Mouse (Mus musculus) liver, embryonic 11.5 days (tissue): ENCODE measurements at regions not wholly inside any gene's neighbourhood (a gene's known extent, or its start where the extent isn't known, plus 50 kb on each side); places are given as distances from the start of the nearest gene placed in this dataset.

Experiments used
- ATAC-seq: fragments of 200-750 bp; cut with Nextera tagmentation; replicated peaks from 2 replicates; pipeline ENCODE4 v1.8.0; 2017; ENCODE audit warnings: moderate number of reproducible peaks, mild to moderate bottlenecking, moderate TSS enrichment, moderate library complexity; ENCODE audit not compliant: low FRiP score
- DNase-seq: peaks from one replicate; pipeline ENCODE4 v3.0.0-alpha.2; 2017; ENCODE audit warnings: low spot score
- H3K27ac ChIP-seq: fragments of 300-500 bp; sonication (generic); 2 replicates; pipeline ENCODE4 v1.5.1; 2014; ENCODE audit warnings: mild to moderate bottlenecking, low read depth, low read length, control low read depth
- H3K27me3 ChIP-seq: fragments of 300-500 bp; sonication (generic); replicated peaks from 2 replicates; pipeline ENCODE4 v1.6.1; 2014; ENCODE audit warnings: low read length, mixed read lengths; ENCODE audit not compliant: control insufficient read depth, insufficient read depth
- H3K36me3 ChIP-seq: fragments of 300-500 bp; sonication (generic); 2 replicates; pipeline ENCODE4 v1.6.1; 2014; ENCODE audit warnings: mild to moderate bottlenecking, low read length, moderate library complexity, mixed read lengths; ENCODE audit not compliant: control insufficient read depth, insufficient read depth
- H3K4me1 ChIP-seq: fragments of 300-500 bp; sonication (generic); replicated peaks from 2 replicates; pipeline ENCODE4 v1.6.1; 2014; ENCODE audit warnings: low read length, mixed read lengths; ENCODE audit not compliant: control insufficient read depth, insufficient read depth
- H3K4me2 ChIP-seq: fragments of 300-500 bp; sonication (generic); 2 replicates; pipeline ENCODE4 v1.6.1; 2014; ENCODE audit warnings: mild to moderate bottlenecking, control low read depth, moderate library complexity
- H3K4me3 ChIP-seq: fragments of 300-500 bp; sonication (generic); 2 replicates; pipeline ENCODE4 v1.5.1; 2014; ENCODE audit warnings: low read depth, low read length, control low read depth
- H3K9ac ChIP-seq: fragments of 300-500 bp; sonication (generic); 2 replicates; pipeline ENCODE4 v1.6.1; 2014; ENCODE audit warnings: low read depth, low read length, control low read depth
- H3K9me3 ChIP-seq: fragments of 300-500 bp; sonication (generic); 2 replicates; pipeline ENCODE4 v1.6.1; 2016; ENCODE audit warnings: low read length, inconsistent platforms, mixed read lengths; ENCODE audit not compliant: control insufficient read depth
- WGBS: fragments of 180-500 bp; shearing (Covaris S2); extraction: QIAGEN DNeasy Blood & Tissue Kit; methylation state at CpG from one replicate; pipeline ENCODE4 v1.1.7; 2014; 5-methylcytosine and 5-hydroxymethylcytosine counted together

DNA sequence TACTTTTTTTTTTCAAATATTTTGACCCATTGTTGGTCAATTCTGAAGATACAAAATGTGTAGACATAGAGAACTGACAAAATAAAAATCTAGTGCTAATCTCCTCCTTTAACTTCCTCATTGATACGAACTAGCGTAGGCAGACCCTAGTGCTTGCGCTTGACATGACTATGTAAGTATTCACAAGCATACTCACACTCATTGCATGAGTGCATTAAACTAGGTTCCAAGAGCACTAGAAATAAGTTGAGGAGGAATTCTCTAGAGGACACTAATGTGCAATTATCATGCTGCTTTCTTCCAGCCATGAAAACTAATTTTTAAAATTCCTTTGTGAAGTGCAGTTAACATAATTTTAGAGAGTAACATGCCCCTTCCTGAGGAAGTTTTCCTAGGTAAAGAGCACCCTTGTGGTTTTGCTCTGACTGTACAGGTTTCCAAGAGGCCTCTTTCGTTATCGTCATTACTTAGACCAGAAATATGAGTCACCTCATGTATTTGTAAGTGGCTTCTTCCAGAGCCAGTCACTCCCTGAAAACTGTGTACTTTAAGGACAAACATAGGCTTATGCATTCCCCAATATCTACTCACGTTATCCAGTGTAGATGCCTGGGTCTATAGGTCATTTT, 241.2 kb downstream of the Gm21750 start:
- H3K9ac ChIP-seq, result no peak overlapping the region
- no peaks in the 10 kb centered on the region for H3K36me3 ChIP-seq
- no peak overlapping the region for H3K27ac ChIP-seq
- DNase-seq (no peak), ATAC-seq (no peak)
- H3K9me3 ChIP-seq, result no peaks in the 10 kb centered on the region
- H3K4me3 ChIP-seq, result no peak overlapping the region
- whole genome bisulfite sequencing, result 82% methylated on average over 6 of the region's 6 CpGs
- no peak overlapping the region for H3K4me2 ChIP-seq
- no peaks in the 10 kb centered on the region for H3K4me1 ChIP-seq
- no peaks in the 10 kb centered on the region for H3K27me3 ChIP-seq

DNA sequence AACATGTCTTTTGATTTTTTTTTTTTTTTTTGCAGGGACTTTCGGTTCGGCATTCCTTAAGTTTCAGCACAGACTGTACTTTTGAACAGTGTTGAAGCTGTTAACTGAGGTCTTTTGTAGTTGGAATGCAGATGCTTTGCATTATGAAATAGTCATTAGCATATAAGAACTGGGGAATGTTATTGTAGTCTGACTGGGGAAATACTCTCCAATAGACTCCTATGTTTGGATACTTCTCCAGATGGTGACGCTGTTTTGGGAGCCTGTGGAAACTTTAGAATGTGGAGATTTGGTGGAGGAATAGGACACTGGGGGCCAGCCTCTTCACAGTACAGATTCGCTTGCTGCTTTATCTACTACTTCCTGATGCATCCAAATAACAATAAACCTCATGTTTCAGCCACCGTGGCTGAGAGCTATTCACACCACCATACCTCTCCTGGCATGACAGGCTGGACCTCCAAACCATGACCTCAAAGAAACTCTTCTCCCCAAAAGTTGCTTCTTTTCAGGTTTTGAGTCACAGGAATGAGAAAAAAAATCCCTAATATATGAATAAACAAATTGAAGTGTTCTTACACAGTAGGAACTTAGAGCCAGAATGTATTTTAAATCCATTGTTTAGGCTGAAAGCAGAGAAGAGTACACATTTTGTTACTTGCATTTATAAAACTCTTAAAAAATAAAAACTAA, 252.9 kb downstream of the Gm21750 start:
- H3K27me3 ChIP-seq, result no peaks in the 10 kb centered on the region
- ATAC-seq (no peak), DNase-seq (no peak)
- H3K4me1 ChIP-seq, result no peaks in the 10 kb centered on the region
- no peaks in the 10 kb centered on the region for H3K36me3 ChIP-seq
- H3K9ac ChIP-seq, result no peak overlapping the region
- no peak overlapping the region for H3K4me3 ChIP-seq
- no peak overlapping the region for H3K27ac ChIP-seq
- 66% methylated on average over 5 of the region's 5 CpGs for WGBS
- no peak overlapping the region for H3K4me2 ChIP-seq
- no peaks in the 10 kb centered on the region for H3K9me3 ChIP-seq

- Histone ChIP-seq H3K9ac (no peak overlapping the region), H3K27me3 (no peaks in the 10 kb centered on the region), H3K4me2 (no peak overlapping the region), H3K36me3 (no peaks in the 10 kb centered on the region), H3K9me3 (no peaks in the 10 kb centered on the region), H3K4me3 (no peak overlapping the region), H3K27ac (no peak overlapping the region), H3K4me1 (no peaks in the 10 kb centered on the region)
- no peak for ATAC-seq
- no peak for DNase-seq
These were observed 255.0 kb downstream of the Gm21750 start for GRCm38 (mm10) chr14:73915990-73916389.

- H3K4me1 ChIP-seq, result no peaks in the 10 kb centered on the region
- no peaks in the 10 kb centered on the region for H3K27me3 ChIP-seq
- no peak overlapping the region for H3K4me3 ChIP-seq
- ATAC-seq (no peak), DNase-seq (no peak)
- H3K27ac ChIP-seq, result no peak overlapping the region
- no peak overlapping the region for H3K4me2 ChIP-seq
- WGBS, result 53% methylated on average over 2 of the region's 2 CpGs
- no peak overlapping the region for H3K9ac ChIP-seq
- no peaks in the 10 kb centered on the region for H3K36me3 ChIP-seq
- no peaks in the 10 kb centered on the region for H3K9me3 ChIP-seq
These were observed 270.1 kb downstream of the Gm21750 start for GRCm38 (mm10) chr14:73931095-73931494.

GRCm38 (mm10) chr14:73947316-73947715, 286.3 kb downstream of the Gm21750 start:
- H3K9me3 ChIP-seq, result no peaks in the 10 kb centered on the region
- ATAC-seq, result no peak
- WGBS, result 61% methylated on average over 2 of the region's 2 CpGs

GRCm38 (mm10) chr14:73952511-73952910, 291.5 kb downstream of the Gm21750 start:
- no peak overlapping the region for H3K4me2 ChIP-seq
- no peak overlapping the region for H3K27ac ChIP-seq
- H3K9me3 ChIP-seq, result no peaks in the 10 kb centered on the region
- H3K9ac ChIP-seq, result no peak overlapping the region
- DNase-seq (no peak), ATAC-seq (no peak)
- 79% methylated on average over 4 of the region's 4 CpGs for WGBS
- no peaks in the 10 kb centered on the region for H3K4me1 ChIP-seq
- H3K4me3 ChIP-seq, result no peak overlapping the region
- H3K27me3 ChIP-seq, result no peaks in the 10 kb centered on the region
- H3K36me3 ChIP-seq, result no peaks in the 10 kb centered on the region

More at GRCm38 (mm10) chr14:73947316-73947715, 286.3 kb downstream of the Gm21750 start:
- Histone ChIP-seq H3K4me3 (no peak overlapping the region), H3K9ac (no peak overlapping the region), H3K27ac (no peak overlapping the region), H3K36me3 (no peaks in the 10 kb centered on the region), H3K27me3 (no peaks in the 10 kb centered on the region), H3K4me2 (no peak overlapping the region), H3K4me1 (no peaks in the 10 kb centered on the region)
- DNase-seq, result no peak

- Histone ChIP-seq H3K9ac (no peak overlapping the region), H3K9me3 (no peaks in the 10 kb centered on the region; the same call in 1 of the 2 replicates), H3K36me3 (no peaks in the 10 kb centered on the region), H3K4me2 (no peak overlapping the region), H3K27me3 (no peaks in the 10 kb centered on the region), H3K4me1 (no peaks in the 10 kb centered on the region), H3K27ac (no peak overlapping the region), H3K4me3 (no peak overlapping the region)
- ATAC-seq (no peak), DNase-seq (no peak)
- 64% methylated on average over 1 of the region's 1 CpGs for WGBS
These were observed 317.7 kb downstream of the Gm21750 start for GRCm38 (mm10) chr14:73978694-73979093.

GRCm38 (mm10) chr14:73996229-73996628, 335.2 kb downstream of the Gm21750 start:
- WGBS, result 80% methylated on average over 4 of the region's 4 CpGs
- no peak overlapping the region for H3K27ac ChIP-seq
- no peaks in the 10 kb centered on the region for H3K9me3 ChIP-seq
- no peak for DNase-seq
- H3K4me3 ChIP-seq, result no peak overlapping the region
- H3K4me1 ChIP-seq, result no peaks in the 10 kb centered on the region
- H3K27me3 ChIP-seq, result no peaks in the 10 kb centered on the region
- H3K4me2 ChIP-seq, result no peak overlapping the region
- H3K9ac ChIP-seq, result no peak overlapping the region
- no peaks in the 10 kb centered on the region for H3K36me3 ChIP-seq
- no peak for ATAC-seq

DNA sequence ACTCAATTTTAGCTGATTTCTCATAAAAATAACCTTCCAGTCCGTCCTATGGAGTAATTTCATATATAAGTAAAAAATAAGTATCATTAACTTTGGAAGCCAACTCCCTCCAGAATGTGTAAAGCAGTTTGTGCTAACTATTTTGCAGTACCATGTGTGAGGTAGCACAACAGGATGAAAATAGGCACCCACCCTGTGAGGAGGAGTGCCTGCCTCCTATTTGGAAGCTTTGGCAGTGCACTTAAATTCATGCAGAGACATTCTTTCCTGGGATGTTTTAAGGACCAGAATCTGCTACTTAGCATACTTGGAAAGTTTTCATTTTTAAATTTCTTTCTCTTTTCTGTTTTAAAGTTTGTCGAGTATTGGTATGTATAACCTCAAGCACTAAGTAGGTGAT, 336.8 kb downstream of the Gm21750 start:
- Histone ChIP-seq H3K4me1 (no peaks in the 10 kb centered on the region), H3K4me3 (no peak overlapping the region), H3K9ac (no peak overlapping the region), H3K9me3 (no peaks in the 10 kb centered on the region), H3K27ac (no peak overlapping the region), H3K4me2 (no peak overlapping the region), H3K36me3 (no peaks in the 10 kb centered on the region), H3K27me3 (no peaks in the 10 kb centered on the region)
- DNase-seq (no peak), ATAC-seq (no peak)
- 80% methylated on average over 2 of the region's 2 CpGs for WGBS
